Mouse (Mus musculus) neural tube, embryonic 14.5 days (tissue): ENCODE measurements at regions not wholly inside any gene's neighbourhood (a gene's known extent, or its start where the extent isn't known, plus 50 kb on each side); places are given as distances from the start of the nearest gene placed in this dataset.
A peak's percentile ranks its signal among the peaks of the same experiment; 100 is the strongest.

ENCODE experiments used
- ATAC-seq: fragments of 200-750 bp; cut with Nextera tagmentation; 2 replicates; pipeline ENCODE4 v1.8.0; 2017; ENCODE audit warnings: low read depth, mild to moderate bottlenecking, moderate TSS enrichment, moderate library complexity
- H3K27ac ChIP-seq: fragments of 300-500 bp; sonication (generic); 2 replicates; pipeline ENCODE4 v1.5.1; 2014; ENCODE audit warnings: low read depth, mild to moderate bottlenecking, control low read depth, low read length, moderate library complexity, mixed read lengths
- H3K27me3 ChIP-seq: fragments of 300-500 bp; sonication (generic); 2 replicates; pipeline ENCODE4 v1.6.1; 2014; ENCODE audit warnings: low read length; ENCODE audit not compliant: control insufficient read depth, insufficient read depth
- H3K36me3 ChIP-seq: fragments of 300-500 bp; sonication (generic); 2 replicates; pipeline ENCODE4 v1.6.1; 2014; ENCODE audit warnings: low read length, mixed read lengths; ENCODE audit not compliant: control insufficient read depth, insufficient read depth
- H3K4me1 ChIP-seq: fragments of 300-500 bp; sonication (generic); 2 replicates; pipeline ENCODE4 v1.6.1; 2014; ENCODE audit warnings: low read length; ENCODE audit not compliant: control insufficient read depth, insufficient read depth
- H3K4me2 ChIP-seq: fragments of 300-500 bp; sonication (generic); 2 replicates; pipeline ENCODE4 v1.6.1; 2014; ENCODE audit warnings: mild to moderate bottlenecking, low read depth, low read length, control low read depth
- H3K4me3 ChIP-seq: fragments of 300-500 bp; sonication (generic); 2 replicates; pipeline ENCODE4 v1.5.1; 2014; ENCODE audit warnings: low read depth, low read length, control low read depth, mixed read lengths
- H3K9ac ChIP-seq: fragments of 300-500 bp; sonication (generic); replicated peaks from 2 replicates; pipeline ENCODE4 v1.6.1; 2014; ENCODE audit warnings: low read depth, mild to moderate bottlenecking, control low read depth, low read length, mixed read lengths
- H3K9me3 ChIP-seq: fragments of 300-500 bp; sonication (generic); 2 replicates; pipeline ENCODE4 v1.6.1; 2016; ENCODE audit warnings: low read length; ENCODE audit not compliant: control insufficient read depth
- WGBS: fragments of 180-500 bp; shearing (Covaris S2); extraction: QIAGEN DNeasy Blood & Tissue Kit; methylation state at CpG from one replicate; pipeline ENCODE4 v1.1.7; 2014; 5-methylcytosine and 5-hydroxymethylcytosine counted together

DNA sequence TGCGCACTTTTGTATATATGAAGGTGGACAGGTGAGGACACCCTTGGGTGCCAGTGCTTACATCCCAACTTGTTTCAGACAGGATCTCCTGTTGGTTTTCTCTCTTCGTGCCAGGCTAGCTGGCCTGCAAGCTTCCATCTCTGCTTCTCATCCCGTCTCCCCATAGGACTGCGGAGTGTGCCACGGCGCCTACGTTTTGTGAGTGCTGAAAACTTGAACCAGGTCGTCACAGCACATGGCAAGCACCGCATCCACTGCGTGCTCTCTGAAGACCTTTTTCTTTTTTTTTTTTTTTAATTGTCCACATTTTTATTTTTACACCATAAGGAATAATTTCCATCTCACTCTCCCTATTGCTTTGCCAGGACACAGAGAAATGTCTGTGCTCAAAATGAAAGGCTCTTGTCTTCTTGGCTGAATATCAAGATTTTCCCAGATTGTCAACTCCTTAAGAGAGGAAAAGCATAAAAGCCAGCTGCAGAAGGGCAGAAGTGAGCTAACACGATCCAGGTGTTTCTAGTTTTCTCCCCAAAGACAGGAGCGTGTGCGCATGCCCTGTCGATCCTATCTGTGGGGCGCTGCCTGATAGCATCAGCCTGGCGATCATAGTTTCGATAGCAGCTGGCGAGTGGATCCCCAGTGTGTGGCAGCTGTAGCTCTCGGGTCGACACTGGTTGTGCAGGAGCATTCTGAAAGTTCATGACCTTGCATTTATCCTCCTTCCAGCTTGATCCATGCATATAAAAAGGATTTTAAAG lies 326.4 kb upstream of the Ddhd1 start:
- Histone ChIP-seq H3K9me3 (no peaks in the 10 kb centered on the region), H3K36me3 (no peaks in the 10 kb centered on the region), H3K4me1 (no peaks in the 10 kb centered on the region), H3K4me3 (no peak overlapping the region), H3K27me3 (no peaks in the 10 kb centered on the region), H3K9ac (no peak overlapping the region), H3K27ac (no peak overlapping the region), H3K4me2 (no peak overlapping the region)
- ATAC-seq = no peak
- 84% methylated on average over 20 of the region's 20 CpGs for WGBS

DNA sequence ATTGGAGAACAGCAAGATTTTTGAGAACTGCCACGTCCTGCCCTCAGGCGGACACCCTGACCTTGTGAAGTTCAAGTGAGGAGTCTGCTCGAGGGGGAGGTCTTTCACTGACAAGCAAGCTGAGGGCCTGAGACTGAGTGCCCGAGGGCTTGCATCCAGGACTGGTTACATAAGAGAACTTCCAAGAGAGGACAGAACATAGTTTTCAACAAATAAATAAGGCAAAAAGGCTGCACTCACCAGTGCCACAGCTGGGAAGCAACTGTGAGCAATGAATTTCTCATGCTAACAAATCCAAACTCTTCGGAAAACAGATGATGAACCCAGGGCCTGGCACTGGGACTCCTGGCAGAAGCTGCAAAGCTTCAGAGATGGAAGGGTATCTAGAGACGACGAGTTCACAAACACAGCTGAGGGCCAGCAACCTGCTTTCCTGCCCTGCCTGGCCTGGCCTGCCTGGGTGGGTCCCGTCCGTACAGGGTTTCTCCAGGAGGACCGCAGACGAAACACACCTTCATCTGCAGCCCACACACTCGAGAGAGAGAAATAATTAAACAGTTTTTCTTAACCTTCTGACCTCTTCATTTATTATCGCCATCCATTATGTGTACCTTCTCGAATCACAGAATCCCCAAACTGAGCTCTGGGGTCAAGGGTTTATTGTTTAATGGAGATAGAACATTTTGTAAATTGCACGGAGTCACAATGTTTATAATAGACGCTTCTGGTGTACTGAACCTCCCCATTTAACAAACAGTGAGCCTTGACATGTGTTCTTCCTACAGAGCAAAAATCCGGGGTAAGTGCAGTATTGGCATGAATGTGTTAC lies 334.3 kb upstream of the Ddhd1 start:
- Histone ChIP-seq H3K27me3 (no peaks in the 10 kb centered on the region), H3K4me2 (no peak overlapping the region), H3K4me3 (no peak overlapping the region), H3K9ac (no peak overlapping the region), H3K9me3 (no peaks in the 10 kb centered on the region), H3K27ac (no peak overlapping the region), H3K4me1 (no peaks in the 10 kb centered on the region), H3K36me3 (no peaks in the 10 kb centered on the region)
- ATAC-seq = no peak
- 67% methylated on average over 17 of the region's 17 CpGs for whole genome bisulfite sequencing

DNA sequence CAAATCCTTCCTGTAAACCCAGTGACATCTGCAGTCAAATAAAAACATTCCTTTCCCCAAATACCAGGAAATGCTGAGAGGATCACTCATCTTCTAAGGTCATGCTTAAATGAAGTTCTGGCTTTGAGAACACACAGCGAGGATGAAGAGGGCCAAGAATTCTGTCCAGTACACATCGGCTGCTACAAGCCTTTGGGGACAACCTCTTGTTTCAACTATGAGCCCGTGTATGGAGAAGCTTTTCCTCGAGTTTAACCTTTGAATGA lies 334.9 kb upstream of the Ddhd1 start:
- no peaks in the 10 kb centered on the region for H3K4me1 ChIP-seq
- WGBS = 66% methylated on average over 4 of the region's 4 CpGs

DNA sequence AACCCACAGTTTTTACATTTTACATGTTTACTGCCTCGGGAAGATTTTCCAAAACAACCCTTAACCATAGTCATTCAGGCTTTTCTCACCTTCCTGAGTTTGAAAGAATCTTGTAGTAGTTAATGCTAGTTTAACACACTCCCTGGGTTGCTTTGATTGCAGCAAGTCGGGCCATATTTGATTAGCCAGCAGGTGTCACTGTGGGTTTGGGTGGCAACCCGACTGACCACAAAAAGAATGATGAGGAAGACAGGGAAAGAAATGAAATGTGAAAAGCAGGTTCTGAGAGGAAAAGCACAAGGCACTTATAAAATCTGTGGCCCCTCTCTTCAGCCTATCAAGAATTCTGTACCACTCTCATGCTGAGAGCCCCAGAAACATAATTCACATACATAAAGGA lies 335.7 kb upstream of the Ddhd1 start:
- WGBS = 3% methylated on average over 3 of the region's 3 CpGs
- Histone ChIP-seq H3K27ac (no peak overlapping the region), H3K9ac (no peak overlapping the region), H3K4me3 (no peak overlapping the region), H3K36me3 (no peaks in the 10 kb centered on the region), H3K27me3 (no peaks in the 10 kb centered on the region), H3K4me1 (no peaks in the 10 kb centered on the region), H3K4me2 (no peak overlapping the region), H3K9me3 (no peaks in the 10 kb centered on the region)
- peak; percentile 58; the same call in 1 of the 2 replicates for ATAC-seq

More for the DNA sequence above, 334.9 kb upstream of the Ddhd1 start:
- ATAC-seq = no peak
- Histone ChIP-seq H3K36me3 (no peaks in the 10 kb centered on the region), H3K9ac (no peak overlapping the region), H3K4me2 (no peak overlapping the region), H3K27ac (no peak overlapping the region), H3K27me3 (no peaks in the 10 kb centered on the region), H3K9me3 (no peaks in the 10 kb centered on the region), H3K4me3 (no peak overlapping the region)

DNA sequence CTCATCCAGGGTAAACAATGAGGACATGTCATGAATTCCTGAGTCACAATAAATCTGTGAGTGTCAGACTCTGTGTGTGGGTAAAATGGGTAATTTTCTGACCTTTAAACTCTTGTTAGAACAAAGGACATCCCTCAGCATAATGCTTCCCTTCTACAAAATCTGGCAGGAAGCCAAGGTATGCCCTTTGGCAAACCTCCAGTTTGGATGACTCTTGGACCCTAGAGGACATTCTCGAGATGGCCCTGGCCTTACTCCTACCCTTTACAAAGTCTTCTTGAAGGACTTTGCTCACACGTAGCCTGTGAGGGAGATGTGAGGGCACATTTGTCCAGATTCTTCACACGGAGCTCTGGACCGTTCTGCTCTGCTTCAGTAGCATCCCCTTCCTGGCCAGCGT lies 338.8 kb upstream of the Ddhd1 start:
- H3K4me1 ChIP-seq = no peaks in the 10 kb centered on the region
- no peak overlapping the region for H3K4me2 ChIP-seq
- no peak overlapping the region for H3K9ac ChIP-seq
- H3K9me3 ChIP-seq = no peaks in the 10 kb centered on the region
- H3K4me3 ChIP-seq = no peak overlapping the region
- no peaks in the 10 kb centered on the region for H3K36me3 ChIP-seq
- no peaks in the 10 kb centered on the region for H3K27me3 ChIP-seq
- H3K27ac ChIP-seq = no peak overlapping the region
- ATAC-seq = no peak; the same call in 1 of the 2 replicates
- WGBS = 63% methylated on average over 5 of the region's 5 CpGs

DNA sequence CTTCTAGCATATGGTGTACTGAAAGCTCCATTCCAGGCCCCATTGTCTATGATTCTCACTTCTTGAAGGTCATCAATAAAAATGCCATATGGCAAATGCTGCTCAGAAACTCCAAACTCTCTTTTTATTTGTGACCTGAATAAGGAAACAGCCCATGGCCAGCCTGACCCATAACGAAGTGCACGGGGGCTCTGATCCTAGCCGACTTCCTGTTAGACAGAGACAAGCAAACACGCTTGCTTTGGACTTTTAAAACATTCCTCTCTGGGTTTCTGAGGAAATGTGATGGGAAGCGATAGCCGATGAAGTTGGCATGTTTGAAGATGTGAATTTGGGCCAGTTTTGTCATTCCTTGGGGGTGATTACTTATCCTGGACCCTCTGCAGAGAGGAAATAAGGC lies 346.1 kb upstream of the Ddhd1 start:
- H3K4me1 ChIP-seq = no peaks in the 10 kb centered on the region
- no peak overlapping the region for H3K9ac ChIP-seq
- H3K36me3 ChIP-seq = no peaks in the 10 kb centered on the region
- H3K9me3 ChIP-seq = no peaks in the 10 kb centered on the region
- WGBS = 85% methylated on average over 6 of the region's 6 CpGs
- H3K27ac ChIP-seq = no peak overlapping the region
- no peaks in the 10 kb centered on the region for H3K27me3 ChIP-seq
- H3K4me3 ChIP-seq = no peak overlapping the region
- no peak overlapping the region for H3K4me2 ChIP-seq
- no peak for ATAC-seq

DNA sequence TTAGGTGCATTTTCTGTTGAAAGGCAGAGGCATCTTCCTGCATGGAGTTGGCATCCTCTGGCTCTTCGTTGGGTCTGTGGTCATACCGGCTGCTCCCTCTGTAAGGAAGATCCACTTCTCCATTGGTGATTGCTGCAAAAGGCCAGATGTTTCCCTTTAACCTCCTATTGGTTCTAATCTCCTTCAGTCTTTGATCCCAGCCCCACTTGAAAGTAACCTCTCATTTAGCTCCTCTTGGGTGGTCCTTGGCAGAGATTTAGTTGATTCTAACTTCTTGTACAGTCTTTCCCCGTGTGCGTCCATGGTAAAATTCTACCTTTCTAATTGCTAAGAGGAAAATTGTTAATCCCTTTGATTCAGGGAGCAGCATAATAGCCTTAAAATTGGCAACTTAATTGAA lies 347.4 kb upstream of the Ddhd1 start:
- H3K27me3 ChIP-seq = no peaks in the 10 kb centered on the region
- ATAC-seq = no peak
- H3K36me3 ChIP-seq = no peaks in the 10 kb centered on the region
- 73% methylated on average over 4 of the region's 4 CpGs for WGBS
- H3K4me1 ChIP-seq = no peaks in the 10 kb centered on the region
- no peaks in the 10 kb centered on the region for H3K9me3 ChIP-seq
- H3K27ac ChIP-seq = no peak overlapping the region
- H3K4me2 ChIP-seq = no peak overlapping the region
- H3K4me3 ChIP-seq = no peak overlapping the region
- H3K9ac ChIP-seq = no peak overlapping the region

DNA sequence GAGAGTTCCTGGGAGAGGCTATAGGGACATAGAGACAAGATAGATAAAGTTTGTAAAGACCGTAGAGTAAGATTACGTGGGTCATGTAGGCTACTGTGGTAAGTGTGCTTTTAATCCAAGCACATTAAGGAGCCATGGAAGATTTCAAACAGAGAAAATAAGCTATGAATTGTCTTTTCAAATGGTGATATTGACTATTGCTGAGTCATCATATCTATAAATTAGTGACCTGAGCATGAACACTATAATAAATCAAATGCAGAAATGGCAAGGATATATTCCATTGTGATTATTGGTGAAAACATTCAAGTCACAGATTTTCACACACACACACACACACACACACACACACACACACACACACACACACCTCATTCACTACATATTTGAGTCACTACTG lies 355.3 kb upstream of the Ddhd1 start:
- Histone ChIP-seq H3K36me3 (no peaks in the 10 kb centered on the region), H3K27me3 (no peaks in the 10 kb centered on the region), H3K4me2 (no peak overlapping the region), H3K4me1 (no peaks in the 10 kb centered on the region), H3K9me3 (no peaks in the 10 kb centered on the region), H3K9ac (no peak overlapping the region), H3K27ac (no peak overlapping the region), H3K4me3 (no peak overlapping the region)
- 99% methylated on average over 2 of the region's 2 CpGs for WGBS
- no peak for ATAC-seq

DNA sequence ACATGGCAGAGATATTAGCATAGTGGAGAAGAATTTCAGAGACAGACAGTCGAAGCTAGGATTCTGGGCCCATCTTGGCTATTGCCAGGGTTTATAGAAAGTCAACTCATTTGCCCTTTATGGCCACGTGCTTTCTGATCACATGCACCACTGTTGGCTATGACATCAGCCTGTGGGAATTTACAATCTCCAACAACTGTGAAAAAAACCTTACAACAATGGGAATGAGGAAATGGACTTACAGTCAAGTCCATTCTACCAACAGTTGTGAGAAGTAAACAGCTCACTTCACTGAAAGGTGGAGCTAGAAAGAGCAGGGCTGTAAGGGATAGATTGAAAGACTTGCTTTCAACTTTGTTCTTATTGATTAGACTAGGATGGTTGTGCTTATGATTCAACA lies 356.1 kb upstream of the Ddhd1 start:
- no peak for ATAC-seq
- no peak overlapping the region for H3K27ac ChIP-seq
- H3K36me3 ChIP-seq = no peaks in the 10 kb centered on the region
- no peaks in the 10 kb centered on the region for H3K4me1 ChIP-seq
- H3K27me3 ChIP-seq = no peaks in the 10 kb centered on the region
- H3K9me3 ChIP-seq = no peaks in the 10 kb centered on the region
- 66% methylated on average over 2 of the region's 2 CpGs for WGBS
- H3K9ac ChIP-seq = no peak overlapping the region
- H3K4me3 ChIP-seq = no peak overlapping the region
- H3K4me2 ChIP-seq = no peak overlapping the region
